Mouse (Mus musculus) C2C12 (cell line): ENCODE measurements around the gene Cited4. TPM values are rescaled to one million over a fixed set of nuclear protein-coding genes. Genes with fewer than 3 reads are reported as not detected.

Experiments
- H3K27me3 ChIP-seq: one replicate; pipeline ENCODE4 v1.6.1; 2011; ENCODE audit not compliant: control insufficient read depth, insufficient read depth, insufficient read length
- H3K36me3 ChIP-seq: one replicate; pipeline ENCODE4 v1.6.1; 2011; ENCODE audit not compliant: control insufficient read depth, insufficient read depth
- H3K4me3 ChIP-seq: one replicate; pipeline ENCODE4 v1.5.1; 2011; ENCODE audit warnings: mild to moderate bottlenecking, control low read depth; ENCODE audit not compliant: poor library complexity, insufficient read depth, severe bottlenecking
- H3K79me2 ChIP-seq: one replicate; pipeline ENCODE4 v1.6.1; 2011; ENCODE audit not compliant: control insufficient read depth, insufficient read depth
- H3K79me3 ChIP-seq: one replicate; pipeline ENCODE4 v1.6.1; 2011; ENCODE audit warnings: low read depth, control low read depth
- H3ac ChIP-seq: one replicate; pipeline ENCODE3; 2011; ENCODE audit warnings: low read depth; ENCODE audit not compliant: control insufficient read depth, insufficient read length
- CEBPB ChIP-seq: IDR thresholded peaks from one replicate; pipeline ENCODE4 v1.6.1; 2011; ENCODE audit warnings: low read depth, mild to moderate bottlenecking, control low read depth, moderate library complexity
- CTCF ChIP-seq: IDR thresholded peaks from one replicate; pipeline ENCODE4 v1.5.1; 2011; ENCODE audit not compliant: control insufficient read depth, insufficient read depth, insufficient read length
- FOSL1 ChIP-seq: IDR thresholded peaks from one replicate; pipeline ENCODE4 v1.8.0; 2011; ENCODE audit warnings: mild to moderate bottlenecking, low read length; ENCODE audit not compliant: poor library complexity, insufficient read depth, severe bottlenecking
- MAX ChIP-seq: IDR thresholded peaks from one replicate; pipeline ENCODE4 v1.6.1; 2011; ENCODE audit warnings: mild to moderate bottlenecking, control low read depth
- MYOD1 ChIP-seq: IDR thresholded peaks from one replicate; pipeline ENCODE4 v1.6.1; 2011; ENCODE audit warnings: low read depth; ENCODE audit not compliant: control insufficient read depth, insufficient read length
- MYOG ChIP-seq: IDR thresholded peaks from one replicate; pipeline ENCODE4 v1.6.1; 2011; ENCODE audit not compliant: control insufficient read depth, insufficient read length; ENCODE audit errors: extremely low read depth
- USF1 ChIP-seq: IDR thresholded peaks from one replicate; pipeline ENCODE4 v1.6.1; 2011; ENCODE audit warnings: low read depth, mild to moderate bottlenecking, control low read depth, moderate library complexity
- polyA plus RNA-seq: library from polyadenylated mRNA; unstranded; fragments of >200 nt; fragmentation: generic; extraction: Trizol; gene quantifications from one replicate; pipeline ENCODE4 v1.2.1, GENCODE M21; 2012; ENCODE audit warnings: missing spikeins

Gene Cited4
- polyA plus RNA-seq, 1 experiment = not detected

- peaks cover 40% of the 10 kb centered on the region for H3K27me3 ChIP-seq
- no peaks in the 10 kb centered on the region for H3K79me2 ChIP-seq
- no peaks in the 10 kb centered on the region for H3K79me3 ChIP-seq
- H3ac ChIP-seq = no peak overlapping the region
- TF ChIP-seq CEBPB (peak; percentile 8), USF1 (no peak), MYOG (no peak), MAX (no peak), FOSL1 (no peak), CTCF (no peak), MYOD1 (no peak)
- H3K36me3 ChIP-seq = no peaks in the 10 kb centered on the region
- H3K4me3 ChIP-seq = no peak overlapping the region
These were observed 24.4 kb upstream of the Cited4 start for GRCm38 (mm10) chr4:120641946-120642345.

- Histone ChIP-seq H3ac (no peak overlapping the region), H3K36me3 (no peaks in the 10 kb centered on the region), H3K4me3 (no peak overlapping the region), H3K79me2 (no peaks in the 10 kb centered on the region), H3K79me3 (no peaks in the 10 kb centered on the region), H3K27me3 (peaks cover 49% of the 10 kb centered on the region)
- TF ChIP-seq MAX = no peak
- no peak for TF ChIP-seq MYOD1
- no peak for TF ChIP-seq CEBPB
- TF ChIP-seq MYOG = no peak
- no peak for TF ChIP-seq FOSL1
- TF ChIP-seq CTCF = no peak
- TF ChIP-seq USF1 = no peak
These were observed 22.5 kb upstream of the Cited4 start for GRCm38 (mm10) chr4:120643899-120644298.

- no peaks in the 10 kb centered on the region for H3K79me2 ChIP-seq
- H3K79me3 ChIP-seq = no peaks in the 10 kb centered on the region
- no peaks in the 10 kb centered on the region for H3K36me3 ChIP-seq
- H3K4me3 ChIP-seq = no peak overlapping the region
- H3K27me3 ChIP-seq = peaks cover 66% of the 10 kb centered on the region
- H3ac ChIP-seq = no peak overlapping the region
- TF ChIP-seq CTCF (no peak), MYOD1 (no peak), USF1 (no peak), MYOG (no peak), CEBPB (no peak), MAX (no peak), FOSL1 (no peak)
These were observed 16.8 kb upstream of the Cited4 start for GRCm38 (mm10) chr4:120649369-120650207.

GRCm38 (mm10) chr4:120650208-120650592 lies 16.2 kb upstream of the Cited4 start:
- Histone ChIP-seq H3K79me2 (no peaks in the 10 kb centered on the region), H3K27me3 (peaks cover 70% of the 10 kb centered on the region), H3ac (no peak overlapping the region), H3K36me3 (no peaks in the 10 kb centered on the region), H3K4me3 (no peak overlapping the region), H3K79me3 (no peaks in the 10 kb centered on the region)
- TF ChIP-seq USF1 (no peak), MYOG (no peak)

GRCm38 (mm10) chr4:120655898-120656297 lies 10.5 kb upstream of the Cited4 start:
- TF ChIP-seq FOSL1 = no peak
- no peak for TF ChIP-seq CEBPB
- no peak for TF ChIP-seq MYOG
- TF ChIP-seq USF1 = no peak
- no peak for TF ChIP-seq MAX
- TF ChIP-seq CTCF = no peak
- no peak for TF ChIP-seq MYOD1
- Histone ChIP-seq H3K27me3 (peaks cover 53% of the 10 kb centered on the region), H3ac (no peak overlapping the region), H3K36me3 (no peaks in the 10 kb centered on the region), H3K79me2 (no peaks in the 10 kb centered on the region), H3K79me3 (no peaks in the 10 kb centered on the region), H3K4me3 (no peak overlapping the region)
